Mouse (Mus musculus): ENCODE results near the gene Znrf2.

- no peak for TF ChIP-seq CTCF (IDR thresholded peaks at IDR 0.05; ENCODE audit: low read depth, low read length)
- TF ChIP-seq TAL1 (conservative IDR thresholded peaks at IDR 0.05; ENCODE audit: low read depth, low read length), result no peak
- no peak for TF ChIP-seq POLR2AphosphoS5 (IDR thresholded peaks at IDR 0.05; ENCODE audit: insufficient replicate concordance, low read depth, low read length)
- TF ChIP-seq GATA1 (IDR thresholded peaks at IDR 0.05; ENCODE audit: borderline replicate concordance, low read length), result no peak
- TF ChIP-seq GATA2 (IDR thresholded peaks at IDR 0.05; ENCODE audit: borderline replicate concordance, low read depth, low read length), result no peak
Measured at GRCm38 (mm10) chr6:54880086-54880485, 63.4 kb downstream of the Znrf2 start.

Data from G1E (cell line).